Mouse (Mus musculus) cerebellum, postnatal 4 days (tissue): ENCODE data around the gene Lamp1.

ENCODE experiments used
- DNase-seq, 2 experiments: peaks; one replicate each; pipeline ENCODE4 v3.0.0; 2022; ENCODE audit warnings: low spot score in 2 of 2, mixed read lengths in 1 of 2

The Lamp1 gene

GRCm38 (mm10) chr8:13200301-13201012 lies 41.5 kb downstream of the Lamp1 start, which contains the start of gene Grtp1:
Gene Grtp1, minus strand, starts transcription at chr8:13200620.
- peak in 1 of 2 experiments; percentile 69 for DNase-seq

- DNase-seq, result no peak
These were observed 42.0 kb downstream of the Lamp1 start for GRCm38 (mm10) chr8:13201013-13201334.

GRCm38 (mm10) chr8:13202041-13202440 lies 43.1 kb downstream of the Lamp1 start:
- no peak for DNase-seq

- DNase-seq, result no peak
These were observed 43.8 kb downstream of the Lamp1 start for GRCm38 (mm10) chr8:13202806-13203205.

- DNase-seq, result no peak
These were observed 44.5 kb downstream of the Lamp1 start for GRCm38 (mm10) chr8:13203472-13203871.

- no peak for DNase-seq
These were observed 45.6 kb downstream of the Lamp1 start for GRCm38 (mm10) chr8:13204371-13205140.

GRCm38 (mm10) chr8:13205311-13205710 lies 46.4 kb downstream of the Lamp1 start:
- DNase-seq, result no peak

- DNase-seq, result no peak
These were observed 47.3 kb downstream of the Lamp1 start for GRCm38 (mm10) chr8:13206290-13206689.

GRCm38 (mm10) chr8:13208627-13209355 lies 49.8 kb downstream of the Lamp1 start:
- no peak for DNase-seq

GRCm38 (mm10) chr8:13209770-13210169 lies 50.8 kb downstream of the Lamp1 start:
- DNase-seq, result no peak

GRCm38 (mm10) chr8:13213479-13214268 lies 54.7 kb downstream of the Lamp1 start:
- peak; percentile 82 to 93 for DNase-seq

GRCm38 (mm10) chr8:13216386-13216785 lies 57.4 kb downstream of the Lamp1 start:
- DNase-seq, result no peak

- DNase-seq, result no peak
These were observed 58.1 kb downstream of the Lamp1 start for GRCm38 (mm10) chr8:13217093-13217492.

GRCm38 (mm10) chr8:13217986-13218385 lies 59.0 kb downstream of the Lamp1 start:
- DNase-seq, result no peak

- DNase-seq, result no peak
These were observed 59.5 kb downstream of the Lamp1 start for GRCm38 (mm10) chr8:13218441-13218840.

GRCm38 (mm10) chr8:13224426-13224825 lies 65.5 kb downstream of the Lamp1 start:
- no peak for DNase-seq
